Mouse (Mus musculus): ENCODE data around the gene Gsg1l.

DNA sequence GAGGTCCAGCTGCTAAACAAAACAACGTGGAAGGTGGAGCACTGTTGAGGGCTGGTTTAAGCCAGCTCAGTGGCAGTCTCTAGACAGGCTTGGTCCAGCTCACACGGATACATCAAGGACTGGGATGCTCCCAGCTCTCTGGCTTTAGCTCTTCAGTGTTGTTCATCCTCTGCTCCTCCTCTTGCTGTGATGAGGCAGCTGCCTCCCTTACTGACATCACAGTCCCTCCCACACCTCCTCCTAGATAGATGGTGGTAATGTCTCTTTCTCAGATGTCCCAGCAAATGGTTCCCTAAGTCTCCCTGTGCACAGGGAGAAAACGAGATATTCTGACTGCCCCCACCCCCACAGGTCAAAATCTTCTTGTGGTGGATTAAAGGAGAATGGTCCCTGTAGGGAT is 11.0 kb upstream of the Gsg1l start:
- TF ChIP-seq CTCF (IDR thresholded peaks at IDR 0.05; ENCODE audit: low read depth, low read length) (no peak), POLR2A (IDR thresholded peaks at IDR 0.05; ENCODE audit: insufficient read depth, low read length) (no peak), EP300 (IDR thresholded peaks at IDR 0.05; ENCODE audit: insufficient read depth, low read depth, low read length) (no peak)

Data from ES-Bruce4 (cell line).